8 mouse cellular contexts compared by ENCODE assay signal in the genomic region with DNA sequence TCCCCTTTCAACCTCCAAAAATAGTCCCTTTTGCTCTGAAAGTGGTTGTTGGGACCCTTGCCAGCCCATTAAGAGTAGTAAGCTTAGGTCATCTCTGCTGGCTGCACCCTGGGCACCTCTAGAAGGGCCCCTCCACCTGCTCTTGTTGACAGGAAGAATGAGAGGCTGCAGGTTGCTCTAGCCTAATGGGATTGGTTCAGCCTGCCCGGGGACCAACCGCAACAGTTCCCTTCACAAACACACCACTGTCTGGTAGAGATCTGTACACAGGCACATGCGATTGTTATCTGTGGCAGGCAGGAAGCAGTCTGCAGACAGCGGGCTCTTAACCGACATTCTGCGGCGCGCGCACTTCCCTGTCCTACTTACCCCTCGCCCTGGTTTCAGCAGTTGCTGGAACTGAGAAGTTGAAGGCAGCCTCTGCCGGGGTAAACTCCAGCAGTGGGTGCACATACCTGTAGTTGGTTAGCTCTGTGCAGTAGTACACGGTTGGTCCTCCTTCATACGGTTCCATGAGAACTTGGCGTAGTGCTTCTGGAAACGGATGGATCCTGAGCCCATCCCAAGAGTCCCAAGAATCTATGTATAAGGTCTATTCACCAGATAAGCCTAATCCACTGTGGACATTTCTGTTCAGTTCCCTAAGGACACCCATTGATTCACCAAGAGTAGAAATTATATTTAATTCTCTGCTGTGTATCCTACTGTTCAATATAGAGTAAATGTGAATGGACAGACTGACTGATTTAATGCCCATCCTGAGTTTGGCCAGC. TPM values are rescaled to one million over a fixed set of nuclear protein-coding genes. Genes with fewer than 3 reads are reported as not detected.
DNase-seq lines count a peak whose midpoint lies in the region; ATAC-seq and TF ChIP-seq lines count a peak whose summit lies in the region.

No protein-coding gene starts in this region.

- H3K27ac ChIP-seq in hindbrain, embryonic 13.5 days = peak overlapping the region; percentile 13; the same call in 1 of the 2 replicates
- H3K27ac ChIP-seq in hindbrain, postnatal 0 days = no peak overlapping the region
- H3K27ac ChIP-seq in kidney, embryonic 15.5 days = peak overlapping the region; percentile 89

- 0 out of 2 replicates have a peak, but pooled peaks have one; percentile 44 for ATAC-seq in hindbrain, embryonic 13.5 days (ENCODE audit: low FRiP score)
- no peak for ATAC-seq in hindbrain, postnatal 0 days
- peak; percentile 59 for ATAC-seq in kidney, embryonic 15.5 days (replicated peaks; ENCODE audit: low FRiP score)
- ATAC-seq in cerebellum, adult (ENCODE audit: insufficient number of reproducible peaks, low FRiP score, low TSS enrichment) = no peak

- no peak overlapping the region for H3K9ac ChIP-seq in hindbrain, embryonic 13.5 days
- no peak overlapping the region for H3K9ac ChIP-seq in hindbrain, postnatal 0 days (replicated peaks; ENCODE audit: low read length)
- no peak overlapping the region for H3K9ac ChIP-seq in kidney, embryonic 15.5 days

- 86% methylated on average over 15 of the region's 15 CpGs for WGBS in hindbrain, embryonic 13.5 days
- 86% methylated on average over 15 of the region's 15 CpGs for WGBS in hindbrain, postnatal 0 days
- 71% methylated on average over 15 of the region's 15 CpGs for WGBS in kidney, embryonic 15.5 days

- no peak overlapping the region for H3K4me2 ChIP-seq in hindbrain, embryonic 13.5 days
- no peak overlapping the region for H3K4me2 ChIP-seq in hindbrain, postnatal 0 days (ENCODE audit: low read depth, low read length)
- H3K4me2 ChIP-seq in kidney, embryonic 15.5 days = peak overlapping the region; percentile 5; the same call in 1 of the 2 replicates

- no peaks in the 10 kb centered on the region for H3K36me3 ChIP-seq in hindbrain, embryonic 13.5 days
- H3K36me3 ChIP-seq in hindbrain, postnatal 0 days (ENCODE audit: insufficient read depth, low read length) = no peaks in the 10 kb centered on the region
- H3K36me3 ChIP-seq in kidney, embryonic 15.5 days = no peaks in the 10 kb centered on the region

- no peak overlapping the region for H3K4me3 ChIP-seq in hindbrain, embryonic 13.5 days
- no peak overlapping the region for H3K4me3 ChIP-seq in hindbrain, postnatal 0 days (ENCODE audit: low read length)
- no peak overlapping the region for H3K4me3 ChIP-seq in kidney, embryonic 15.5 days (replicated peaks)

- TF ChIP-seq CTCF in hindbrain, postnatal 0 days (IDR thresholded peaks at IDR 0.05; ENCODE audit: low read depth) = no peak

- no peak for DNase-seq in hindbrain, postnatal 0 days (ENCODE audit: low spot score)
- DNase-seq in R1 (ENCODE audit: low read depth, low spot score) = peak; percentile 23
- DNase-seq in heart, adult 9 months (ENCODE audit: low spot score in 2 of 2) = peak; percentile 31 to 62
- peak; percentile 73 to 83 for DNase-seq in lung, postnatal 4 days
- DNase-seq in telencephalon, adult 2 months (ENCODE audit: low read depth, low spot score) = peak; percentile 12

- peaks cover 69% of the 10 kb centered on the region for H3K4me1 ChIP-seq in hindbrain, embryonic 13.5 days (replicated peaks)
- 0 out of 2 replicates have a peak, but pooled peaks cover 13% of the 10 kb centered on the region for H3K4me1 ChIP-seq in hindbrain, postnatal 0 days (ENCODE audit: insufficient read depth, low read length)
- H3K4me1 ChIP-seq in kidney, embryonic 15.5 days = peaks cover 66% of the 10 kb centered on the region

- H3K27me3 ChIP-seq in hindbrain, embryonic 13.5 days = no peaks in the 10 kb centered on the region
- no peaks in the 10 kb centered on the region for H3K27me3 ChIP-seq in hindbrain, postnatal 0 days (ENCODE audit: insufficient read depth, low read length)
- no peaks in the 10 kb centered on the region for H3K27me3 ChIP-seq in kidney, embryonic 15.5 days

- H3K9me3 ChIP-seq in hindbrain, embryonic 13.5 days = no peaks in the 10 kb centered on the region
- H3K9me3 ChIP-seq in hindbrain, postnatal 0 days (ENCODE audit: low read length) = no peaks in the 10 kb centered on the region
- no peaks in the 10 kb centered on the region for H3K9me3 ChIP-seq in kidney, embryonic 15.5 days (replicated peaks)

RNA-seq across cellular contexts. Expression of a gene that starts 34.3 kb away (rescaled TPM):
- polyA plus RNA-seq in hindbrain, embryonic 13.5 days (2015; fragmentation: Nextera tagmentation; extraction: Ambion mirVana) = 0.52 and 0.53 TPM in 2 replicates
- 2.9 and 3.6 TPM in 2 replicates for total RNA-seq in hindbrain, postnatal 0 days (2014; rRNA removed)
- polyA plus RNA-seq in hindbrain, postnatal 0 days (2015; fragmentation: Nextera tagmentation; extraction: Ambion mirVana) = 2.2 and 2.8 TPM in 2 replicates
- polyA plus RNA-seq in kidney, embryonic 15.5 days (2015; fragmentation: Nextera tagmentation; extraction: Ambion mirVana) = 1.2 and 1.3 TPM in 2 replicates

RNA-seq across cellular contexts. Expression of a gene that starts 47.3 kb away (rescaled TPM):
- polyA plus RNA-seq in hindbrain, embryonic 13.5 days (2015; fragmentation: Nextera tagmentation; extraction: Ambion mirVana) = 27.6 and 28.1 TPM in 2 replicates
- 15.0 and 15.5 TPM in 2 replicates for total RNA-seq in hindbrain, postnatal 0 days (2014; rRNA removed)
- polyA plus RNA-seq in hindbrain, postnatal 0 days (2015; fragmentation: Nextera tagmentation; extraction: Ambion mirVana) = 21.0 and 21.2 TPM in 2 replicates
- 20.4 and 21.2 TPM in 2 replicates for polyA plus RNA-seq in kidney, embryonic 15.5 days (2015; fragmentation: Nextera tagmentation; extraction: Ambion mirVana)

Comparison
In these comparisons a context has a peak if more than half of its experiments do, and no peak if none do; other contexts are left out.
1. ATAC-seq: peak in hindbrain, embryonic 13.5 days (single experiment) and kidney, embryonic 15.5 days (single experiment); none in hindbrain, postnatal 0 days (single experiment) and cerebellum, adult (single experiment).